Mouse (Mus musculus): ENCODE results near the gene Gne. TPM values are rescaled to one million over a fixed set of nuclear protein-coding genes. Genes with fewer than 3 reads are reported as not detected.

Gene Gne
- polyA plus RNA-seq, 1 experiment from 2014 or later, result 15.1 TPM

- Histone ChIP-seq H3K36me3 (ENCODE audit: control insufficient read depth, insufficient read depth, low read length) (no peaks in the 10 kb centered on the region), H3K4me1 (ENCODE audit: control insufficient read depth, insufficient read depth, low read length) (no peaks in the 10 kb centered on the region), H3K9me3 (ENCODE audit: control insufficient read depth, low read length) (no peaks in the 10 kb centered on the region), H3K4me2 (peak overlapping the region; percentile 14), H3K27me3 (ENCODE audit: control insufficient read depth, insufficient read depth, low read length) (no peaks in the 10 kb centered on the region), H3K9ac (ENCODE audit: low read length) (no peak overlapping the region), H3K27ac (ENCODE audit: low read depth, low read length) (no peak overlapping the region), H3K4me3 (ENCODE audit: low read depth, low read length) (no peak overlapping the region)
- DNase-seq (ENCODE audit: low spot score, missing footprints), result peak; percentile 86
- no peak for ATAC-seq (ENCODE audit: low FRiP score)
- WGBS, result 34% methylated on average over 18 of the region's 18 CpGs
Measured at GRCm38 (mm10) chr4:44106297-44106821, 22.4 kb upstream of the Gne start.

- H3K27ac ChIP-seq (ENCODE audit: low read depth, low read length), result no peak overlapping the region
- no peaks in the 10 kb centered on the region for H3K4me1 ChIP-seq (ENCODE audit: control insufficient read depth, insufficient read depth, low read length)
- 57% methylated on average over 8 of the region's 8 CpGs for WGBS
- no peaks in the 10 kb centered on the region for H3K27me3 ChIP-seq (ENCODE audit: control insufficient read depth, insufficient read depth, low read length)
- H3K4me3 ChIP-seq (ENCODE audit: low read depth, low read length), result no peak overlapping the region
- no peaks in the 10 kb centered on the region for H3K9me3 ChIP-seq (ENCODE audit: control insufficient read depth, low read length)
- no peak overlapping the region for H3K9ac ChIP-seq (ENCODE audit: low read length)
- no peak overlapping the region for H3K4me2 ChIP-seq
- DNase-seq (ENCODE audit: low spot score, missing footprints) (no peak), ATAC-seq (ENCODE audit: low FRiP score) (no peak)
- no peaks in the 10 kb centered on the region for H3K36me3 ChIP-seq (ENCODE audit: control insufficient read depth, insufficient read depth, low read length)
Measured at GRCm38 (mm10) chr4:44104195-44104917, 20.4 kb upstream of the Gne start.

GRCm38 (mm10) chr4:44103620-44104019, 19.6 kb upstream of the Gne start:
- Histone ChIP-seq H3K27me3 (ENCODE audit: control insufficient read depth, insufficient read depth, low read length) (no peaks in the 10 kb centered on the region), H3K4me3 (ENCODE audit: low read depth, low read length) (no peak overlapping the region), H3K27ac (ENCODE audit: low read depth, low read length) (no peak overlapping the region), H3K4me1 (ENCODE audit: control insufficient read depth, insufficient read depth, low read length) (no peaks in the 10 kb centered on the region), H3K9me3 (ENCODE audit: control insufficient read depth, low read length) (no peaks in the 10 kb centered on the region), H3K36me3 (ENCODE audit: control insufficient read depth, insufficient read depth, low read length) (no peaks in the 10 kb centered on the region), H3K4me2 (no peak overlapping the region), H3K9ac (ENCODE audit: low read length) (no peak overlapping the region)
- DNase-seq (ENCODE audit: low spot score, missing footprints) (no peak), ATAC-seq (ENCODE audit: low FRiP score) (no peak)
- 90% methylated on average over 8 of the region's 8 CpGs for WGBS

- H3K9me3 ChIP-seq (ENCODE audit: control insufficient read depth, low read length), result no peaks in the 10 kb centered on the region
- ATAC-seq (ENCODE audit: low FRiP score) (no peak), DNase-seq (ENCODE audit: low spot score, missing footprints) (peak; percentile 35)
- no peak overlapping the region for H3K4me3 ChIP-seq (ENCODE audit: low read depth, low read length)
- H3K4me1 ChIP-seq (ENCODE audit: control insufficient read depth, insufficient read depth, low read length), result no peaks in the 10 kb centered on the region
- no peaks in the 10 kb centered on the region for H3K36me3 ChIP-seq (ENCODE audit: control insufficient read depth, insufficient read depth, low read length)
- no peak overlapping the region for H3K4me2 ChIP-seq
- H3K27me3 ChIP-seq (ENCODE audit: control insufficient read depth, insufficient read depth, low read length), result no peaks in the 10 kb centered on the region
- 63% methylated on average over 11 of the region's 11 CpGs for WGBS
- H3K27ac ChIP-seq (ENCODE audit: low read depth, low read length), result no peak overlapping the region
- H3K9ac ChIP-seq (ENCODE audit: low read length), result no peak overlapping the region
Measured at GRCm38 (mm10) chr4:44097576-44098335, 13.8 kb upstream of the Gne start.

GRCm38 (mm10) chr4:44094475-44094874, 10.5 kb upstream of the Gne start:
- H3K9ac ChIP-seq (ENCODE audit: low read length), result no peak overlapping the region
- WGBS, result 86% methylated on average over 4 of the region's 4 CpGs

GRCm38 (mm10) chr4:44092359-44092758, 8.4 kb upstream of the Gne start:
- Histone ChIP-seq H3K27ac (ENCODE audit: low read depth, low read length) (no peak overlapping the region), H3K4me2 (no peak overlapping the region), H3K4me3 (ENCODE audit: low read depth, low read length) (no peak overlapping the region), H3K9me3 (ENCODE audit: control insufficient read depth, low read length) (no peaks in the 10 kb centered on the region), H3K4me1 (ENCODE audit: control insufficient read depth, insufficient read depth, low read length) (no peaks in the 10 kb centered on the region), H3K27me3 (ENCODE audit: control insufficient read depth, insufficient read depth, low read length) (no peaks in the 10 kb centered on the region), H3K9ac (ENCODE audit: low read length) (no peak overlapping the region), H3K36me3 (ENCODE audit: control insufficient read depth, insufficient read depth, low read length) (no peaks in the 10 kb centered on the region)
- no peak for ATAC-seq (ENCODE audit: low FRiP score)
- 80% methylated on average over 11 of the region's 11 CpGs for WGBS
- DNase-seq (ENCODE audit: low spot score, missing footprints), result no peak

More at GRCm38 (mm10) chr4:44094475-44094874, 10.5 kb upstream of the Gne start:
- no peak for ATAC-seq (ENCODE audit: low FRiP score)
- no peak overlapping the region for H3K4me2 ChIP-seq
- H3K4me1 ChIP-seq (ENCODE audit: control insufficient read depth, insufficient read depth, low read length), result no peaks in the 10 kb centered on the region
- no peaks in the 10 kb centered on the region for H3K9me3 ChIP-seq (ENCODE audit: control insufficient read depth, low read length)
- no peak overlapping the region for H3K27ac ChIP-seq (ENCODE audit: low read depth, low read length)
- H3K36me3 ChIP-seq (ENCODE audit: control insufficient read depth, insufficient read depth, low read length), result no peaks in the 10 kb centered on the region
- H3K27me3 ChIP-seq (ENCODE audit: control insufficient read depth, insufficient read depth, low read length), result no peaks in the 10 kb centered on the region
- peak; percentile 61 for DNase-seq (ENCODE audit: low spot score, missing footprints)
- H3K4me3 ChIP-seq (ENCODE audit: low read depth, low read length), result no peak overlapping the region

GRCm38 (mm10) chr4:44085566-44085965, 1.6 kb upstream of the Gne start:
- ATAC-seq (ENCODE audit: low FRiP score), result no peak
- Histone ChIP-seq H3K27ac (ENCODE audit: low read depth, low read length) (no peak overlapping the region), H3K9ac (ENCODE audit: low read length) (no peak overlapping the region)

GRCm38 (mm10) chr4:44084602-44085325, 787 bp upstream of the Gne start:
- peak; percentile 21 for DNase-seq (ENCODE audit: low spot score, missing footprints)
- no peaks in the 10 kb centered on the region for H3K4me1 ChIP-seq (ENCODE audit: control insufficient read depth, insufficient read depth, low read length)
- H3K4me3 ChIP-seq (ENCODE audit: low read depth, low read length), result no peak overlapping the region
- H3K9me3 ChIP-seq (ENCODE audit: control insufficient read depth, low read length), result no peaks in the 10 kb centered on the region
- 85% methylated on average over 13 of the region's 13 CpGs for WGBS
- no peaks in the 10 kb centered on the region for H3K36me3 ChIP-seq (ENCODE audit: control insufficient read depth, insufficient read depth, low read length)
- H3K27ac ChIP-seq (ENCODE audit: low read depth, low read length), result no peak overlapping the region
- H3K4me2 ChIP-seq, result no peak overlapping the region
- no peak overlapping the region for H3K9ac ChIP-seq (ENCODE audit: low read length)
- ATAC-seq (ENCODE audit: low FRiP score), result no peak
- H3K27me3 ChIP-seq (ENCODE audit: control insufficient read depth, insufficient read depth, low read length), result no peaks in the 10 kb centered on the region

More at GRCm38 (mm10) chr4:44085566-44085965, 1.6 kb upstream of the Gne start:
- Histone ChIP-seq H3K27me3 (ENCODE audit: control insufficient read depth, insufficient read depth, low read length) (no peaks in the 10 kb centered on the region), H3K9me3 (ENCODE audit: control insufficient read depth, low read length) (no peaks in the 10 kb centered on the region), H3K4me1 (ENCODE audit: control insufficient read depth, insufficient read depth, low read length) (no peaks in the 10 kb centered on the region), H3K36me3 (ENCODE audit: control insufficient read depth, insufficient read depth, low read length) (no peaks in the 10 kb centered on the region), H3K4me2 (no peak overlapping the region), H3K4me3 (ENCODE audit: low read depth, low read length) (no peak overlapping the region)
- peak; percentile 77 for DNase-seq (ENCODE audit: low spot score, missing footprints)
- WGBS, result 92% methylated on average over 3 of the region's 3 CpGs
